Mouse (Mus musculus): ENCODE results near the gene Zfp524.

The Zfp524 gene

GRCm38 (mm10) chr7:5051193-5052192 is 37.3 kb downstream of the Zfp524 start, which contains the start of gene Zfp580:
Zfp580 (plus strand) TSS chr7:5051538.
- peak; percentile 85 for DNase-seq

DNA sequence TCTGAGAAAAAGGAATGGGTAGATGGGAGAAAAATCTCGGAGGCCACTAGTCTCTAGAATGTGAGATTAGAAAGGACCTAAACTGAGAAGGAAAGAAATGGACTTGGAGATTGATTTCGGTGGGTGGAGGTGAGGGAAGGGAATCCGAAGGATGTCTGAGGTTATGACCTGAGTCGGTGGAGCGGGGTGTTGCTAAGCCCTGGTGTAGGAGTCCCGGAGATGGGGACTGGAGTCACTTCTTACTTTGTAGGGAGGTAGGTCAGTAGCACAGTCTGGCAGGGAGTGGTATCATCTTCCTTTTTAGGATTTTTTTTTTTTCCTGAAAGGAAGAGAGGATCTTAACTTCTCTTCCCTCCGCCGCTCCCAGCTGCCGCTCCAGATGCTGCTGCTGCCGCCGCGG is 38.2 kb downstream of the Zfp524 start:
- no peak for DNase-seq

- no peak for DNase-seq
These were observed 38.7 kb downstream of the Zfp524 start for GRCm38 (mm10) chr7:5052931-5053343.

DNA sequence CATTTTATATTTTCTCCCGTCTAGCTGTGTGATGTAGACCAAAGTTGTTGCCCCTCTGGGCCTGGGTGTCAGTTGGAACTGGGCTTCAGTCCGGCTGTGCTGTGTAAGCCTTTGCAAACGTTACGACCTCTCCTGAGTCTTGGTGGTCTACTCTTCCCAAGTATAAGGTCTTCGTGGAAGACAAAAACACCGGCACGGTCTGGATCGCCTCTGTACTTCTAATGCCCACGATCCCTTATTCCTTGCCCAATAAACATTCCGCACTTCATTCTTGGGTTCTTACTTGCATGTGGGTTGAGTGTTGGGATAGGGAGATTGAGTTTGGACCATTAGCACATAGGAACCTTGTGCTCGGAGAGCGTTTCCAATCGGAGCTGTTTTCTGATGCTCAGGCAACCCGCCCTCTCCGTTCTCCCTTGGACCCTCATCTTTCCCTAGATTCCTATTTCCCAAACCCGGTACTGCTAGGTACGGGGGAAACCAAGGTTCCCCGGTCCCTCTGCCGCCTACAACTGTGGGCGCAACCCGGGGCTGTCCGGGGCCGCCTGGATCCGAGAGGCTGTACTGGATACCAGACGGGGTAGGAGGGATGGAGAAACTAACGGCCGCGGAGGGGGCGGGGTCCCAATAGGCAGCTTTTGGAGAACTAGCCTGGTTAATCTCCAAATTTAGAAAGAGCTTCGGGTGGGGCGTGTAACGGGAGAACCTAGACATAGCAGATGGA is 39.4 kb downstream of the Zfp524 start:
- DNase-seq: peak; percentile 57

- DNase-seq: peak; percentile 71
These were observed 42.5 kb downstream of the Zfp524 start for GRCm38 (mm10) chr7:5056651-5057263.

GRCm38 (mm10) chr7:5057381-5057780 is 43.2 kb downstream of the Zfp524 start:
- no peak for DNase-seq

DNA sequence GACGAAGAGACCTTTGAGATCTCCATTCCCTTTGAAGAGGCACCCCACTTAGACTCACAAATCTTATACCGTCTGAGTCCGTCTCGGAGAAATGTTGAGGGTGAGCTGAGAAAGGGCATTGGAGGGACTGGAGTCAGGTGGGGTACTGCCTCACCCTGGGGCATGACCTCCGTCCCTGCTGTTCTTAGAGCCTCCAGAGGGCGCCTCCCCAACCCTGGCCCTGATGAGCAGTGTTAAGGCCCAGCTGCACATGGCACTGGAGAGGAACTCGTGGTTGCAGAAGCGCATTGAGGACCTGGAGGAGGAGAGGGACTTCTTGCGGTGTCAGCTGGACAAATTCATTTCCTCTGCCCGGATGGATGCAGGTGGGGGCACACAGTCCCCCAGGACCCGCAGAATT is 43.6 kb downstream of the Zfp524 start:
- no peak for DNase-seq

GRCm38 (mm10) chr7:5058631-5059030 is 44.4 kb downstream of the Zfp524 start:
- no peak for DNase-seq

GRCm38 (mm10) chr7:5059421-5059820 is 45.2 kb downstream of the Zfp524 start:
- DNase-seq: no peak

DNA sequence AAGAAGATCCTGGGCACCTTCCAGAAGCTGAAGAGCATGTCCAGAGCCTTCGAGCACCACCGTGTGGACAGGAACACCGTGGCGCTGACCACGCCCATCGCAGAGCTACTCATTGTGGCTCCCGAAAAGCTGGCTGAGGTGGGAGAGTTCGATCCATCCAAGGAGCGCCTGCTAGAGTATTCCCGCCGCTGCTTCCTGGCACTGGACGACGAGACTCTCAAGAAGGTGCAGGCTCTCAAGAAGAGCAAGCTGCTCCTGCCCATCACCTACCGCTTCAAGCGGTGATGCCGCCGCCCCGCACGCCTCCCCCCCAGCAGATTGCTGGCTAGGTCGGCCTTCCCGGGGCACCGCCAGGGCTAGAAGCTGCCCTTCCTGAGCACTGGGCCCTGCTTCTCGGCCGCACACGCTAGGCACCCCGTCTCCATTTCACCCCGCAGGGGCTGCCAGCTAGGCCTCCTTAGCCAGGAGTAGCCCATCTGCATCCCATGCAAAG is 46.1 kb downstream of the Zfp524 start:
- peak; percentile 71 for DNase-seq

DNA sequence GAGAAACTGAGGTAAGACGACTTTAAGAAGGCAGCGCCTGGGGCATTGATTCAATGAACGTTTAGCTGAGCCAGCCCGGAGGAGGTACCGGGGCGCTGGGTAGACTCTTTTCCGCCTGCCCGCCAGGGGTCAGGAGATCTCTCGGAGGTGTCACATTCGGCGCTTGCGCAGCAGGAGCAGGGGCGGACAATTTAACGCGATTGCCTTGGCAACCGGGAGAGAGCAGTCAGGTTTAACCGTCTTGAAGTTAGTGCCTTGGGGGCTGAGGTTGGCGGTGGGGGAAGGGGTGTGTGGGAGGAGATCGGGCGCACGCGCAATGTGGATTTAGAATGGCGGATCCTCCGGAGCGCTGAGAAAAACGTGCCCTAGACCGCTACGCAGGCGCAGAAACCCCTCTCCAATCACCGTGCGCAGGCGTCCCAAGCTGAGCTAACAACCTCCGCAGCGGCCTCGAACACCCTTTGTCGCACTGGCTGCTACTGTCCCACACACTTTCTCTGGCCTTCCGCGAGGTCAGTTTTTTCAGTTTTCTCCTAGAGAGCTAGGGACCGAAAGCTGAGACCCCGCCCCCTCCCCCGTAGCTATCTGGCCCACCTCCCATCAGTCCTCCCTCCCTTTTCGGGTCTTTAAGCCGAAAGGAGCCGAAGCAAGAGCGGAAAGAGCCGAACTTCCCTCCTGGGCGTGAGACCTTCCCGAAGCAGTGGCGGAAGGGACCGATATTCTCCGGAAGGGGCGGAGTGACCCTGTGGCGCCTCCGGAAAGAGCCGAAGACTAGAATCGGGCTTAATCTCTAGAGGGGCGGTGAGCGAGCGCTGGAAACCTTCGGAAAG is 46.9 kb downstream of the Zfp524 start:
- DNase-seq: peak; percentile 98

DNA sequence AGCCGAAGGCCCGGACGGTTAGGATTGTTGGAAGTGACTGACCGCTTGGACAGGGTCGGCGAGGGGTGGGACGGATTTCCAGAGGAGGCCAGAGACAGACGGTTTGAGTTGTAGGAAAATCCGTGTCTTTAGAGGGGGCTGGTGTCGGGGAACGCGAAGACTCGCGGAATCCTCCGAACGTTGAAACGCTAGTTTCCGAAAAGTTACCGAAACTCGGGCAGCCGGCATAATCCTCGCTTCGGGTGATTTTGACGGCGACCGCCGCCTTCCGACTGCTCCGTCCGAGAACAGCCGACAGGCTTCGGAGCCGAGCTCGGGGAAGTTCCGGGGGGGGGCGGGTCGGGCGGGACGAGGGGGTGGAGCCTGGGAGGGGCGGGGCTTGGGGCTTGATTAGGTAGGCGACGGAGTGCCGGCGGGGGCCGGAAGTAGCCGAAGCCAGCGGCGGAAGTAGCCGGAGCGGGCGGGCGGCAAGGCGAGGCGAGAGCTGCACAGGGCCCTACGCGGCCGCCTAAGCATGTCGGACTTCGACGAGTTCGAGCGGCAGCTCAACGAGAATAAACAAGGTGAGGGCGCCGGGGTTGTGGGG is 47.7 kb downstream of the Zfp524 start, which contains the start of gene U2af2:
Gene U2af2 (plus strand): TSS at position 370 of the 586 bp plus-strand sequence.
- DNase-seq: peak; percentile 93

- no peak for DNase-seq
These were observed 48.3 kb downstream of the Zfp524 start for GRCm38 (mm10) chr7:5062360-5063001.

- no peak for DNase-seq
These were observed 50.7 kb downstream of the Zfp524 start for GRCm38 (mm10) chr7:5064886-5065285.
